ENCODE assay signal across 23 mouse cellular contexts in genomic region chr7:128355463-128355862, GRCm38 (mm10).
"Had no signal": no experiment of that assay in that cellular context is flagged by ENCODE, and none has a peak within 500 bp of the region (broad histone marks: within the 10 kb centered on the region; RNA-seq: fewer than 3 reads in every experiment).

No protein-coding gene starts in this region.

- ATAC-seq: forebrain, embryonic 15.5 days; forebrain, postnatal 0 days; hindbrain, postnatal 0 days; intestine, embryonic 16.5 days; liver, embryonic 12.5 days had no signal

- H3K4me1 ChIP-seq: forebrain, embryonic 15.5 days; heart, embryonic 12.5 days; hindbrain, embryonic 13.5 days; hindbrain, embryonic 15.5 days; limb, embryonic 13.5 days; limb, embryonic 15.5 days had no signal

- H3K9me3 ChIP-seq: forebrain, embryonic 15.5 days; heart, embryonic 12.5 days; hindbrain, embryonic 13.5 days; hindbrain, embryonic 15.5 days; kidney, embryonic 15.5 days; limb, embryonic 13.5 days; limb, embryonic 15.5 days; liver, embryonic 12.5 days had no signal

- H3K27ac ChIP-seq: forebrain, embryonic 15.5 days; hindbrain, embryonic 13.5 days; hindbrain, embryonic 15.5 days; hindbrain, postnatal 0 days; kidney, embryonic 15.5 days; kidney, postnatal 0 days; limb, embryonic 13.5 days; limb, embryonic 15.5 days; liver, embryonic 12.5 days had no signal

- DNase-seq: forebrain, postnatal 0 days; gastrocnemius, postnatal 10 days; heart, adult 18-20 months; heart, postnatal 10 days; kidney, adult 11 months; kidney, adult 2 months; kidney, adult 9 months; kidney, postnatal 14 days; kidney, postnatal 36 days; layer of hippocampus, adult 9-11 months; layer of hippocampus, postnatal 36 days; left cerebral cortex, postnatal 4 days had no signal

- H3K4me2 ChIP-seq: forebrain, embryonic 15.5 days; heart, embryonic 12.5 days; hindbrain, embryonic 13.5 days; hindbrain, embryonic 15.5 days; kidney, embryonic 15.5 days; limb, embryonic 13.5 days; limb, embryonic 15.5 days; liver, embryonic 12.5 days had no signal

- H3K4me3 ChIP-seq: forebrain, embryonic 15.5 days; heart, embryonic 12.5 days; hindbrain, embryonic 13.5 days; hindbrain, embryonic 15.5 days; kidney, embryonic 15.5 days; limb, embryonic 13.5 days; limb, embryonic 15.5 days; liver, embryonic 12.5 days had no signal

- H3K27me3 ChIP-seq: forebrain, embryonic 15.5 days; hindbrain, embryonic 13.5 days; hindbrain, embryonic 15.5 days; limb, embryonic 13.5 days; limb, embryonic 15.5 days had no signal

- H3K36me3 ChIP-seq: forebrain, embryonic 15.5 days; heart, embryonic 12.5 days; hindbrain, embryonic 13.5 days; hindbrain, embryonic 15.5 days; kidney, embryonic 15.5 days; limb, embryonic 13.5 days; limb, embryonic 15.5 days; liver, embryonic 12.5 days had no signal

- H3K9ac ChIP-seq: forebrain, embryonic 15.5 days; forebrain, postnatal 0 days; heart, embryonic 12.5 days; hindbrain, embryonic 13.5 days; hindbrain, embryonic 15.5 days; kidney, embryonic 15.5 days; limb, embryonic 13.5 days; limb, embryonic 15.5 days; liver, embryonic 12.5 days had no signal
